Mouse (Mus musculus) kidney, adult 8-10 months (tissue): ENCODE results near the gene Tm9sf4.

Experiments used
- DNase-seq, 2 experiments: peaks; one replicate each; pipeline ENCODE4 v3.0.0; 2022

Tm9sf4 gene

GRCm38 (mm10) chr2:153217826-153218340 is 56.8 kb downstream of the Tm9sf4 start:
- no peak for DNase-seq

DNA sequence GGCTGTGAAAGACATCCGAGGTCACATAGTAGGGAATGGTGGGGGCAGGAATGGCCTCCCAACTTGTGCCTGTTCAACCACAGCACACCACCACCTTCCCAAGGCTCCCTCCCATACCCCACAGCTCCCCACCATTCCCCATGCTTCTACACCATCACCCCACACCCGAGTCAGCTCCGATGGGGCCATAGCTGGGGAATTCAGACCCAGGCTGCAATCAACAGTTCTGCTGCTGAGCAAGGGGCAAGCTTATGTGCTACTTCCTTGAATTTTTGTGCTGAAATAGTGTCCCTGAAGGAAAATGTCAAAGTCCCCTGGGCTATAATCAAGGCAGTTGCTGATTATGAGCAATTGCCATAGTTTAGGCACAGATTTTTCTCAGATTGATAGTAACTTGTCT is 57.4 kb downstream of the Tm9sf4 start:
- no peak for DNase-seq

DNA sequence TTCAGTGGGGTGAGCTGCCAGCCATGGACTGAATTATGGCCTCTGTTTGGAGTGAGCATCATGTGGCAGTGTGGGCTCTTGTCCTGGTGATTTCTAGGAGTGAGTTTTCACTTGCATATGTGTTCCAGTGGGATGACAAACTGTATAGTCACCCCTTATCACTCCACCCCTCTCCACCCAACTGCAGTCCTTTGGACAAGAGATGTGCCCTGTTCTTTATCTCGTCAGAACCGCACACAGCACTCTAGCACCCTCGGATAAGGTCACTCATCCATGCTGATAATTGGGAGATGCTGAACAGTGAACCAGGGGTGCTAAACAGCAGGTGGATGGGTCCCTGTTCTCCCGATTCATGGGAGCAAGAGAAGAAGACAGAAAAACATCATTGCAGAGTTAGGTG is 60.5 kb downstream of the Tm9sf4 start:
- no peak for DNase-seq

DNA sequence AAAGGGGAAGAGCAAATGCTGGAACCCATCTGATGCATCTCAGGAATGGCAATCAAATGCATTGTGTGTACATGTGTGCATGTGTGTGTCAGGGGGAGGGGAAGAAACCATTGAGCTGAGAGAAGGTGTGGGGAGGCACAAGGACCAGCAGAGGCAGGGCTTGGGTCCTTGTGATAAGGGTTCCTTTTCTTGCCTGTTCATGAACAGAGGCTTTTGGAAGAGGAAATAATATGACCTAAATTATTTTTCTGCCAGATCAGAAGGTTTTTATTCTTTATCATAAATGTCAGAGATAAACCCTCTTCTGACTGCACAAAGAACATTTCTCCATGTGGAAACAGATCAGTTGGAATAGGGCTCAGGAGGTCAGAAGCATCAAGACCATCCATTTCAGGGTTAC is 61.0 kb downstream of the Tm9sf4 start:
- DNase-seq, result no peak

- DNase-seq, result no peak
Observed at GRCm38 (mm10) chr2:153222566-153222965, 61.5 kb downstream of the Tm9sf4 start.

- DNase-seq, result no peak
Observed at GRCm38 (mm10) chr2:153224946-153225594, 64.0 kb downstream of the Tm9sf4 start, which contains the start of gene Tspyl3. Gene Tspyl3 (minus strand): TSS chr2:153225441.

- DNase-seq, result no peak
Observed at GRCm38 (mm10) chr2:153225595-153225953, 64.5 kb downstream of the Tm9sf4 start.

- DNase-seq, result no peak
Observed at GRCm38 (mm10) chr2:153227959-153228358, 66.9 kb downstream of the Tm9sf4 start.

DNA sequence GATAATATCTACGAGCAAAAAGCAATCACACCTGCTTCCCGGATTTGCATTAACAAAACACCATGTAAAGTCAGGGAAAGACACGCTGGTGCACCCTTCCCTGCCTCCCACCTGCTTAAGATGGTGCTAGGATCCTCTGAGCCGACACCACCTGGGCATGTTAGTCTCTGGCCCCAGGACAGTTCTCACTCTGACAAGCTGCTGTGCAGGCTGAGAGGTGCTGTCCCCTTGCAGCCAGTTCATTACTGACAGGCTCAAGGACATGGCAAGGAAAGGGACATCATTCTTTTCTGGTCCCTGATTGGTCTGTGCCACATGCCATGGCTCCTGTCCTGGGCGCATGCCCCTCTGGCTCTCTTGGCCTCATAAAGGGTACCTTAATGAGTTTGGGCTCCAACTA is 67.4 kb downstream of the Tm9sf4 start:
- no peak for DNase-seq

DNA sequence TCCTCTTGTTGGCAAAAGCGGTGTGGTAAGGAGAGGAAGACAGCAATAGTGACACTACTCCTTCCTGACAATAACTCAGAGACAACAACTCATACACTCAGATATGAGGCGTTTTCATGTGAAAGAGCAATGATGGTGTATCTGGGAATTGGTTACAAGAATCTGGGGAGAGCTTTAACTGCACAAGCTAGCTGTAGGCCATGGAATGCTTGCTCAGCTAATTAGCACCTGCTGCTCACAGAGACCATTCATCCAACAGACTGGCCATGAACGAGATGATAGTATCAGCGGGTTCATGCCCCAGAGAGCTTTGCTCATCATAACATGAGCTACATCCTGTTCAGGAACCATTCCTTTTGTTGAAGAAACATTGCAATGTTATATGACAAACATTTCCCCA is 76.1 kb downstream of the Tm9sf4 start:
- no peak for DNase-seq

DNA sequence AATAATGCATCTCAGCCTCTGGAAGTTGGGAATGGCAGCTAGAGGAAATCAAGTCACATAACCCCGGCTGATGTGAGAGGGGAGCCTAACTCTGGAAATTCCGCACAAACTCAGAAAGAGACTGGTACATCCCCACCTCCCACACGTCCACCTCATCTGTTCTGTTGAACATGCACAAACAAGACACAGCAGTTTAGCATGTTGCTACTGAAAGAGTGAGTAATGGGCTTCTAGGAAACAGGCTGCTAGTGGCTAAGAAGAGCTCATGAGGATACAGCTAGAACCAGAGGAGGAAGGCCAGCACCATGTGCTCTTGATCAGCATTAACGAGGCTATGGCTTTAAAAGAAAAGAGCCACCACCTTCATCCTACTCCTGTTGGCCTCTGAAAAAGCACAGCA is 76.8 kb downstream of the Tm9sf4 start:
- no peak for DNase-seq

- DNase-seq, result no peak
Observed at GRCm38 (mm10) chr2:153238406-153238805, 77.3 kb downstream of the Tm9sf4 start.

- no peak for DNase-seq
Observed at GRCm38 (mm10) chr2:153239021-153239859, 78.1 kb downstream of the Tm9sf4 start.

GRCm38 (mm10) chr2:153239860-153240480 is 78.9 kb downstream of the Tm9sf4 start:
- no peak for DNase-seq

- DNase-seq, result peak in 1 of 2 experiments; percentile 8
Observed at GRCm38 (mm10) chr2:153240701-153241235, 79.7 kb downstream of the Tm9sf4 start.

- DNase-seq, result peak; percentile 87 to 88
Observed at GRCm38 (mm10) chr2:153241250-153242014, 80.3 kb downstream of the Tm9sf4 start, which contains the start of the genes Plagl2 and Pofut1. Gene Plagl2 (minus strand): TSS chr2:153241426. Gene Pofut1 (plus strand): TSS chr2:153241533.

DNA sequence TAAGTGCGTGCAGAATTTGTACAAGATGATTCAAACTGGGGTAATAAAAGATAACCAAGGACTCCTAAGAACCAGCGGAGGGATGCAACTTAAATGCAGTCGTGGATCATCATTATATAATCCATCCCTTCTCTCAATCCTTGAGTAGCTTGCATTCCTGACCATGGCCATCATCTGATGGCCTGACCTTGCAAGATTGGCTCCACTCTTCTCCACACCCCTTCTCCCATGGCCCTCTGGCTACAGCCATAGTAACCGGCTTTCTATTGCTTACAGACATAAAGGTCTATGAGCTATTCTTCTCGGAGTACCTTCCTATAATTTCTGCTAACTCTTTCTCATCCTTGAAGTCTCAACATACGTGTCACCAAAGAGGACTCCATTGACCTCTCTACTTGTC is 81.1 kb downstream of the Tm9sf4 start:
- no peak for DNase-seq

- DNase-seq, result no peak
Observed at GRCm38 (mm10) chr2:153249751-153250150, 88.6 kb downstream of the Tm9sf4 start.

GRCm38 (mm10) chr2:153256604-153257003 is 95.5 kb downstream of the Tm9sf4 start:
- no peak for DNase-seq

GRCm38 (mm10) chr2:153259030-153259863 is 98.1 kb downstream of the Tm9sf4 start:
- no peak for DNase-seq
